Mouse (Mus musculus) lung, embryonic 14.5 days (tissue): Measurements from ENCODE around the gene Dnah3. TPM values are rescaled to one million over a fixed set of nuclear protein-coding genes. Genes with fewer than 3 reads are reported as not detected.

Source experiments
- ATAC-seq: fragments of 200-750 bp; cut with Nextera tagmentation; 2 replicates; pipeline ENCODE4 v1.8.0; 2017; ENCODE audit warnings: mild to moderate bottlenecking, moderate TSS enrichment, moderate library complexity; ENCODE audit not compliant: insufficient read depth
- DNase-seq: peaks from one replicate; pipeline ENCODE4 v3.0.0-alpha.2; 2015
- H3K27ac ChIP-seq: fragments of 300-500 bp; sonication (generic); 2 replicates; pipeline ENCODE4 v1.5.1; 2014; ENCODE audit warnings: low read depth, mild to moderate bottlenecking, moderate library complexity
- H3K27me3 ChIP-seq: fragments of 300-500 bp; sonication (generic); 2 replicates; pipeline ENCODE4 v1.6.1; 2014; ENCODE audit warnings: low read length, control low read depth; ENCODE audit not compliant: insufficient read depth
- H3K36me3 ChIP-seq: fragments of 300-500 bp; sonication (generic); 2 replicates; pipeline ENCODE4 v1.6.1; 2014; ENCODE audit warnings: control low read depth; ENCODE audit not compliant: insufficient read depth
- H3K4me1 ChIP-seq: fragments of 300-500 bp; sonication (generic); 2 replicates; pipeline ENCODE4 v1.6.1; 2014; ENCODE audit warnings: antibody characterized with exemption, control low read depth; ENCODE audit not compliant: insufficient read depth
- H3K4me2 ChIP-seq: fragments of 300-500 bp; sonication (generic); 2 replicates; pipeline ENCODE4 v1.6.1; 2014; ENCODE audit warnings: mild to moderate bottlenecking
- H3K4me3 ChIP-seq: fragments of 300-500 bp; sonication (generic); 2 replicates; pipeline ENCODE4 v1.5.1; 2014; ENCODE audit warnings: low read depth, low read length
- H3K9ac ChIP-seq: fragments of 300-500 bp; sonication (generic); 2 replicates; pipeline ENCODE4 v1.6.1; 2014
- H3K9me3 ChIP-seq: fragments of 300-500 bp; sonication (generic); 2 replicates; pipeline ENCODE4 v1.6.1; 2016; ENCODE audit warnings: low read depth, low read length, control low read depth
- CTCF ChIP-seq: IDR thresholded peaks from 2 replicates; pipeline ENCODE4 v1.5.1; 2016; ENCODE audit warnings: antibody characterized with exemption, low read depth
- WGBS: fragments of 180-500 bp; shearing (Covaris S2); extraction: QIAGEN DNeasy Blood & Tissue Kit; methylation state at CpG from one replicate; pipeline ENCODE4 v1.1.7; 2014; 5-methylcytosine and 5-hydroxymethylcytosine counted together
- polyA plus RNA-seq: library from polyadenylated mRNA; unstranded; fragments of >200 nt; fragmentation: Nextera tagmentation; extraction: Ambion mirVana; gene quantifications from 2 replicates; pipeline ENCODE4 v1.2.1, GENCODE M21; 2014

Gene Dnah3
- polyA plus RNA-seq, 1 experiment from 2014 or later: not detected

GRCm38 (mm10) chr7:119997066-119997465, 98.0 kb downstream of the Dnah3 start:
- H3K27ac ChIP-seq: no peak overlapping the region
- no peak for TF ChIP-seq CTCF
- no peaks in the 10 kb centered on the region for H3K9me3 ChIP-seq
- H3K4me2 ChIP-seq: no peak overlapping the region
- H3K4me3 ChIP-seq: no peak overlapping the region
- WGBS: 72% methylated on average over 6 of the region's 6 CpGs
- no peaks in the 10 kb centered on the region for H3K4me1 ChIP-seq
- ATAC-seq (no peak), DNase-seq (no peak)
- H3K9ac ChIP-seq: no peak overlapping the region
- no peaks in the 10 kb centered on the region for H3K27me3 ChIP-seq
- no peaks in the 10 kb centered on the region for H3K36me3 ChIP-seq

GRCm38 (mm10) chr7:119985279-119985912, 109.7 kb downstream of the Dnah3 start:
- H3K27me3 ChIP-seq: no peaks in the 10 kb centered on the region
- WGBS: 45% methylated on average over 3 of the region's 3 CpGs
- no peak overlapping the region for H3K9ac ChIP-seq
- H3K27ac ChIP-seq: no peak overlapping the region
- ATAC-seq (no peak), DNase-seq (no peak)
- TF ChIP-seq CTCF: no peak
- H3K4me3 ChIP-seq: no peak overlapping the region
- no peaks in the 10 kb centered on the region for H3K36me3 ChIP-seq
- no peaks in the 10 kb centered on the region for H3K9me3 ChIP-seq
- no peaks in the 10 kb centered on the region for H3K4me1 ChIP-seq
- no peak overlapping the region for H3K4me2 ChIP-seq

- Histone ChIP-seq H3K9ac (no peak overlapping the region), H3K4me1 (no peaks in the 10 kb centered on the region), H3K4me3 (no peak overlapping the region), H3K27ac (no peak overlapping the region), H3K27me3 (no peaks in the 10 kb centered on the region), H3K36me3 (no peaks in the 10 kb centered on the region), H3K9me3 (no peaks in the 10 kb centered on the region), H3K4me2 (no peak overlapping the region)
- no peak for DNase-seq
- ATAC-seq: no peak
- WGBS: 76% methylated on average over 3 of the region's 3 CpGs
- no peak for TF ChIP-seq CTCF
Measured at GRCm38 (mm10) chr7:119980170-119980569, 114.9 kb downstream of the Dnah3 start.

- Histone ChIP-seq H3K27me3 (no peaks in the 10 kb centered on the region), H3K27ac (no peak overlapping the region), H3K4me3 (no peak overlapping the region), H3K36me3 (no peaks in the 10 kb centered on the region), H3K9me3 (no peaks in the 10 kb centered on the region), H3K4me1 (no peaks in the 10 kb centered on the region), H3K9ac (no peak overlapping the region), H3K4me2 (no peak overlapping the region)
- no peak for TF ChIP-seq CTCF
- DNase-seq (no peak), ATAC-seq (no peak)
Measured at GRCm38 (mm10) chr7:119978576-119978975, 116.5 kb downstream of the Dnah3 start.

- no peak for DNase-seq
- Histone ChIP-seq H3K4me2 (no peak overlapping the region), H3K4me1 (no peaks in the 10 kb centered on the region), H3K27me3 (no peaks in the 10 kb centered on the region), H3K9me3 (no peaks in the 10 kb centered on the region), H3K9ac (no peak overlapping the region), H3K36me3 (no peaks in the 10 kb centered on the region), H3K27ac (no peak overlapping the region), H3K4me3 (no peak overlapping the region)
- no peak for TF ChIP-seq CTCF
- no peak for ATAC-seq
- 80% methylated on average over 7 of the region's 7 CpGs for WGBS
Measured at GRCm38 (mm10) chr7:119977574-119977973, 117.5 kb downstream of the Dnah3 start.

GRCm38 (mm10) chr7:119976256-119976655, 118.8 kb downstream of the Dnah3 start:
- DNase-seq: no peak
- Histone ChIP-seq H3K27me3 (no peaks in the 10 kb centered on the region), H3K4me1 (no peaks in the 10 kb centered on the region), H3K4me2 (no peak overlapping the region), H3K4me3 (no peak overlapping the region), H3K9ac (no peak overlapping the region), H3K9me3 (no peaks in the 10 kb centered on the region), H3K27ac (no peak overlapping the region), H3K36me3 (no peaks in the 10 kb centered on the region)
- no peak for ATAC-seq
- no peak for TF ChIP-seq CTCF
- 70% methylated on average over 6 of the region's 6 CpGs for WGBS

- Histone ChIP-seq H3K4me3 (no peak overlapping the region), H3K27me3 (no peaks in the 10 kb centered on the region), H3K9ac (no peak overlapping the region), H3K36me3 (no peaks in the 10 kb centered on the region), H3K4me1 (no peaks in the 10 kb centered on the region), H3K9me3 (no peaks in the 10 kb centered on the region), H3K4me2 (no peak overlapping the region), H3K27ac (no peak overlapping the region)
- no peak for ATAC-seq
- DNase-seq: no peak
- 82% methylated on average over 5 of the region's 5 CpGs for WGBS
- no peak for TF ChIP-seq CTCF
Measured at GRCm38 (mm10) chr7:119974214-119974613, 120.9 kb downstream of the Dnah3 start.

- DNase-seq: no peak
- ATAC-seq: no peak
- Histone ChIP-seq H3K4me1 (no peaks in the 10 kb centered on the region), H3K27ac (no peak overlapping the region), H3K36me3 (no peaks in the 10 kb centered on the region), H3K4me2 (no peak overlapping the region), H3K9me3 (no peaks in the 10 kb centered on the region), H3K9ac (no peak overlapping the region), H3K27me3 (no peaks in the 10 kb centered on the region), H3K4me3 (no peak overlapping the region)
- no peak for TF ChIP-seq CTCF
- 53% methylated on average over 2 of the region's 2 CpGs for WGBS
Measured at GRCm38 (mm10) chr7:119969320-119969719, 125.8 kb downstream of the Dnah3 start.
